Mouse (Mus musculus) left cerebral cortex, adult 2 months (tissue): ENCODE measurements around the gene Cep85l. TPM values are rescaled to one million over a fixed set of nuclear protein-coding genes. Genes with fewer than 3 reads are reported as not detected.

Source experiments
- DNase-seq, 2 experiments: peaks; one replicate each; pipeline ENCODE4 v3.0.0; 2021 to 2022; ENCODE audit warnings: low spot score in 2 of 2, mixed read lengths in 1 of 2; ENCODE audit errors: extremely low spot score in 1 of 2
- H3K27ac ChIP-seq: fragments of 200-600 bp; 2 replicates; pipeline ENCODE4 v1.8.1; 2022
- H3K4me3 ChIP-seq: fragments of 200-600 bp; 2 replicates; pipeline ENCODE4 v1.8.1; 2022
- CTCF ChIP-seq: fragments of 200-600 bp; IDR thresholded peaks from 2 replicates; pipeline ENCODE4 v1.8.1; 2022; ENCODE audit warnings: antibody characterized with exemption, mild to moderate bottlenecking, moderate library complexity
- intact Hi-C: fragments of 180-260 bp; cut with DNase I; formaldehyde crosslinking; loops from one replicate; pipeline ENCODE4 v1.15.1; 2025
- total RNA-seq, 2 experiments: library from RNA; stranded (reverse); gene quantifications; 2 replicates each; pipeline ENCODE4 v1.2.3; 2021

Cep85l gene
- total RNA-seq, 2 experiments from 2014 or later = 21.7 to 24.5 TPM

GRCm38 (mm10) chr10:53353665-53354064, 26.1 kb downstream of the Cep85l start:
- no peak overlapping the region for H3K4me3 ChIP-seq

DNA sequence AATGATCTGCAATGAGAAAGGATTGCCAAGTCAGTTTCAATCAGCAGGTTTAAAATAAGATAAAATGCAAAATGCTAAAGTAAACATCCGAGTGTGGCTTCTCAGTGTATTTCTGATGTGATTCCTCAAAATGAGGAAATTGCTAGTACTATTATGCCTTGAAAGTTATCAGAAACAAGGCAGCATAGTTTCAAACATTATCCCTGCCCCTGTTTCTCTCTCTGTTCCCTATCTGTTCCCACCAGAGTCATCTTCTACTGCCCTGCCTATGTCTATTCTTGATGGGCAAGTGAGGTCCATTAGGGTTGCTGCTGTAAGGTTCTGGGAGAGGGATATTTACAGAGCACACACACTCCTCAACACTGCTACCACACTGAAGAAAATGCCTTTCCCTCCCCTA, 30.5 kb downstream of the Cep85l start:
- intact Hi-C loops = loop anchor here (2.0 to 5.0 kb wide), 3 partner anchors 30 to 248 kb away; partner anchors contain the start of genes Asf1a and Cep85l

More at GRCm38 (mm10) chr10:53353665-53354064, 26.1 kb downstream of the Cep85l start:
- no peak overlapping the region for H3K27ac ChIP-seq
- no peak for DNase-seq
- no peak for TF ChIP-seq CTCF
- intact Hi-C loops = no loop called here

DNA sequence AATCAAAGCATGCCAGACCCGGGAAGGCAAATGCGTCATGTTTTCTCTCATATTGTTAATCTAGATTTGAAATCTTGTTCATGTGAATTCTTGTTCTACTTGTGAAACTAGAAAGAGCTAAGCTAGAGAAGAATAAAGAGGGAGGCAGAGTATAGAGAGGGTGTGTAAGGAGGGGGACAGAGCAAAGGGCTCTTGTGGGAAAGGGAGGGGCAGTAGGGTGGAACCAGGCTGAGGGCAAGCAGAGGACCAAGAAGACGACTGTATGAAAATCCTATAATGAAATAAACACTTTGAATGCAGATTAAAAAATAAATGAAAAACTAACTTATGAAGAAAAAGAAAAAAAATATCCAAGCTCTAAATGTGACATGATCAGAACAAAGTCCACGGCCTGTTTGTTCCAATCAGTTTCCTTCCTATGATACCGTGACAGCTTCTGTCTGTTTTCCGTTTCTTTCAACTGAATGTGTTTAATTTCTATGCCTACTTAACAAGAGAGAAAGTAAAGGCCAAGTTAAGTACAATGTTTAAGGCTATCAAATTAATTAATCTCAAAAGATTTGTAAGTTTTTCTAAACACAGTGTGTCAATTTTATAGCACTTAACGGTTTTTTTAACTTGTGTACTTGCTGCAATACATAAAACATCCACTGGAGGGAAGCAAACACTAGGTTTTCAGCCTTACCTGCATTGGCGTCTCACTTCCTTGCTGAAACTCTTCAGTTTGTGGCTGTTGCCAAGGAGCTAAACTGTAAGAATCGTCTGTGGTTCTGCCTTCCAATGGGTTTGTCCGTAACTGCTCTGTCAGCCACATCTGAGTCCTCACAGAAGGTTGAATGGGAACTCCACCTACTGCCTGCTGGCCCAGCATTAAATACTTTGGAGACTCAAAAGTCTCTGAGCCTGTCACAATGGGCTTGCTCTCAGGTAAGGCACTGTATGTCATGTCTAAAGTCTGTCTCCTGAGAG, 31.7 kb downstream of the Cep85l start:
- Histone ChIP-seq H3K4me3 (no peak overlapping the region), H3K27ac (peak overlapping the region; percentile 45; the same call in 1 of the 2 replicates)
- intact Hi-C loops = loop anchor here (1.0 to 5.0 kb wide), 5 partner anchors 31 to 249 kb away; partner anchors contain the start of genes Asf1a and Cep85l
- peak; percentile 94 for TF ChIP-seq CTCF
- peak; percentile 32 to 45 for DNase-seq

More for the DNA sequence above, 30.5 kb downstream of the Cep85l start:
- DNase-seq = no peak
- Histone ChIP-seq H3K4me3 (no peak overlapping the region), H3K27ac (no peak overlapping the region)
- no peak for TF ChIP-seq CTCF

GRCm38 (mm10) chr10:53346916-53347315, 32.8 kb downstream of the Cep85l start:
- Histone ChIP-seq H3K4me3 (no peak overlapping the region), H3K27ac (no peak overlapping the region)
- no peak for TF ChIP-seq CTCF
- DNase-seq = no peak
- intact Hi-C loops = loop anchor here (5.0 kb wide), 1 partner anchor 115 kb away; no protein-coding TSS in a partner anchor

DNA sequence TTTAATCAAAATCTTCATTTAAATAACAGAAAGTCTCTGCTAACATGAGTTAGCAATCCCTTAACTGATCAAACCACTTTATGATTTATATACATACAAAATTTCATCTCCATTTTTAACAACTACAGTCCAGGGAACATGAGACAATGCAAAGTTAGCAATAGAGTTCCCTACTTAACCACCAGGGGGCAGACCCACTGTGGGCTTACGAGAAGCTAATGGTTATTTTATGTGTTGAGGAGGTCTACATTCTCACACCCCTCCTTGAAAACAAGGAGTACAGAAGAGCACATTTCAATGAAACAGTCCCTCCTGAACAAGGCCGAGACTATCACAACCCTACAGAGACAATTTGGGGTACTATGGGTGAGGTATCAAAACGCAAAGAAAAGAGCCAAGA, 33.2 kb downstream of the Cep85l start:
- peak; percentile 98 for TF ChIP-seq CTCF
- DNase-seq = peak; percentile 28 to 36
- intact Hi-C loops = loop anchor here (5.0 kb wide), 1 partner anchor 116 kb away; no protein-coding TSS in a partner anchor
- Histone ChIP-seq H3K27ac (no peak overlapping the region), H3K4me3 (no peak overlapping the region)

DNA sequence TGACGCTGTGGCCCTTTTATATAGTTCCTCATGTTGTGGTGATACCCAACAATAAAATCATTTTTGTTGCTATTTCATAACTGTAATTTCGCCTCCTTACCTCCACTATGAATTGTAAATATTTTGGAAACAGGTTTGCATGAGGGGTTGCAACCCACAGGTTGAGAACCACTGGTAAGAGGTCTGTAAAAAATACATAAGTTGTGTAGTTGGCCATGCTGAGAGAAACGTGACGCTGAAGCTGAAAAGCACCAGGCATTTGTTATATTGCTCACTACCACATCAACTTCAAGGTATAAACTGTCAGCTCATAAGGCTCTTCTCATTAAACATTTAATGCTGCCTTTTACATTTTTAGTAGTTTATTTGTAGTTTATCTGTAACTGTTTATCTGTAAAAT, 34.2 kb downstream of the Cep85l start:
- intact Hi-C loops = loop anchor here (5.0 kb wide), 1 partner anchor 117 kb away; no protein-coding TSS in a partner anchor
- H3K4me3 ChIP-seq = no peak overlapping the region
- TF ChIP-seq CTCF = no peak
- H3K27ac ChIP-seq = no peak overlapping the region
- no peak for DNase-seq

GRCm38 (mm10) chr10:53343865-53344264, 35.9 kb downstream of the Cep85l start:
- DNase-seq = no peak
- H3K27ac ChIP-seq = no peak overlapping the region
- no peak overlapping the region for H3K4me3 ChIP-seq
- no peak for TF ChIP-seq CTCF
- intact Hi-C loops = loop anchor here (5.0 kb wide), 1 partner anchor 227 kb away; no protein-coding TSS in a partner anchor

GRCm38 (mm10) chr10:53343384-53343783, 36.4 kb downstream of the Cep85l start:
- no peak overlapping the region for H3K27ac ChIP-seq
- intact Hi-C loops = loop anchor here (5.0 kb wide), 1 partner anchor 226 kb away; no protein-coding TSS in a partner anchor

DNA sequence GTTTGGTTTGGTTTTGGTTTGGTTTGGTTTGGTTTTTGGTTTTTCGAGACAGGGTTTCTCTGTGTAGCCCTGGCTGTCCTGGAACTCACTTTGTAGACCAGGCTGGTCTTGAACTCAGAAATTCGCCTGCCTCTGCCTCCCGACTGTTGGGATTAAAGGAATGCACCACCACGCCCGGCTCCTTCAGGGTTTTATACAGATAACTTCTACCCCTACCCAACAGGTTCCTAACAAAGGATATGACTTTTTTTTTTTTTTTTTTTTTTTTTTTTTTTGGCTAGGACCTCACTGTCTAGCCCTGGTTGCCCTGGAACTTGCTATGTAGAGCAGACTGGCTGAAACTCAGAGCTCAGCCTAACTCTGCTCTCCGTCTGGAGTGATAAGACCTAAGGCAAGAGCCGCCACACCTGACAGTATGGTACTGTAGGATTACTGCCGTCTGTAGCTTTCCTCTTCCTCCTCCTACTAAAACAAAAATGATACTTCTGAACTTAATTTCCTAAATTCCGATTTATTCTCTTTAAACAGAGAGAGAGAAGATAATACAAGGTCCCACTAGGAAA, 37.5 kb downstream of the Cep85l start:
- no peak for DNase-seq
- H3K4me3 ChIP-seq = no peak overlapping the region
- intact Hi-C loops = loop anchor here (5.0 kb wide), 1 partner anchor 225 kb away; no protein-coding TSS in a partner anchor
- TF ChIP-seq CTCF = no peak
- no peak overlapping the region for H3K27ac ChIP-seq

More at GRCm38 (mm10) chr10:53343384-53343783, 36.4 kb downstream of the Cep85l start:
- H3K4me3 ChIP-seq = no peak overlapping the region
- no peak for DNase-seq
- no peak for TF ChIP-seq CTCF

GRCm38 (mm10) chr10:53341288-53341965, 38.3 kb downstream of the Cep85l start:
- intact Hi-C loops = loop anchor here (2.0 to 5.0 kb wide), 2 partner anchors 224 to 807 kb away; no protein-coding TSS in a partner anchor
- H3K27ac ChIP-seq = no peak overlapping the region
- peak; percentile 79 for TF ChIP-seq CTCF
- DNase-seq = peak in 1 of 2 experiments; percentile 20
- H3K4me3 ChIP-seq = no peak overlapping the region

- Histone ChIP-seq H3K4me3 (no peak overlapping the region), H3K27ac (no peak overlapping the region)
- TF ChIP-seq CTCF = no peak
- intact Hi-C loops = no loop called here
- no peak for DNase-seq
These were observed 40.7 kb downstream of the Cep85l start for GRCm38 (mm10) chr10:53339045-53339444.
